Mouse (Mus musculus) lung, postnatal 0 days (tissue): ENCODE results near the gene Gpc6. TPM values are rescaled to one million over a fixed set of nuclear protein-coding genes. Genes with fewer than 3 reads are reported as not detected.
A peak's percentile ranks its signal among the peaks of the same experiment; 100 is the strongest.

Experiments
- ATAC-seq: fragments of 200-750 bp; cut with Nextera tagmentation; 2 replicates; pipeline ENCODE4 v1.8.0; 2017; ENCODE audit warnings: moderate library complexity
- DNase-seq: peaks from one replicate; pipeline ENCODE4 v3.0.0-alpha.2; 2016; ENCODE audit warnings: low spot score
- H3K27ac ChIP-seq: fragments of 300-500 bp; sonication (generic); 2 replicates; pipeline ENCODE4 v1.5.1; 2014; ENCODE audit warnings: antibody characterized with exemption, mild to moderate bottlenecking, low read length, mixed read lengths
- H3K27me3 ChIP-seq: fragments of 300-500 bp; sonication (generic); replicated peaks from 2 replicates; pipeline ENCODE4 v1.6.1; 2014; ENCODE audit warnings: low read length, mixed read lengths; ENCODE audit not compliant: insufficient read depth
- H3K36me3 ChIP-seq: fragments of 300-500 bp; sonication (generic); 2 replicates; pipeline ENCODE4 v1.6.1; 2014; ENCODE audit warnings: low read length, mixed read lengths; ENCODE audit not compliant: insufficient read depth
- H3K4me1 ChIP-seq: fragments of 300-500 bp; sonication (generic); 2 replicates; pipeline ENCODE4 v1.6.1; 2014; ENCODE audit warnings: antibody characterized with exemption, low read depth, low read length, mixed read lengths; ENCODE audit not compliant: insufficient read depth
- H3K4me2 ChIP-seq: fragments of 300-500 bp; sonication (generic); replicated peaks from 2 replicates; pipeline ENCODE4 v1.6.1; 2014; ENCODE audit warnings: low read depth, mild to moderate bottlenecking, low read length, moderate library complexity, mixed read lengths
- H3K4me3 ChIP-seq: fragments of 300-500 bp; sonication (generic); 2 replicates; pipeline ENCODE4 v1.5.1; 2014; ENCODE audit warnings: low read depth, low read length
- H3K9ac ChIP-seq: fragments of 300-500 bp; sonication (generic); replicated peaks from 2 replicates; pipeline ENCODE4 v1.6.1; 2014; ENCODE audit warnings: low read depth, mild to moderate bottlenecking
- H3K9me3 ChIP-seq: fragments of 300-500 bp; sonication (generic); 2 replicates; pipeline ENCODE4 v1.6.1; 2016; ENCODE audit warnings: low read length, mixed read lengths
- CTCF ChIP-seq: IDR thresholded peaks from 2 replicates; pipeline ENCODE4 v1.5.1; 2016; ENCODE audit warnings: antibody characterized with exemption, mild to moderate bottlenecking
- EP300 ChIP-seq: IDR thresholded peaks from 2 replicates; pipeline ENCODE4 v1.6.1; 2016; ENCODE audit warnings: antibody characterized with exemption, mild to moderate bottlenecking, control low read depth
- WGBS: fragments of 180-500 bp; shearing (Covaris S2); extraction: QIAGEN DNeasy Blood & Tissue Kit; methylation state at CpG from one replicate; pipeline ENCODE4 v1.1.7; 2014; 5-methylcytosine and 5-hydroxymethylcytosine counted together
- polyA plus RNA-seq: library from polyadenylated mRNA; unstranded; fragments of >200 nt; fragmentation: Nextera tagmentation; extraction: Ambion mirVana; gene quantifications from 2 replicates; pipeline ENCODE4 v1.2.1, GENCODE M21; 2015

Gene Gpc6
- polyA plus RNA-seq, 1 experiment from 2014 or later = 3.1 TPM

DNA sequence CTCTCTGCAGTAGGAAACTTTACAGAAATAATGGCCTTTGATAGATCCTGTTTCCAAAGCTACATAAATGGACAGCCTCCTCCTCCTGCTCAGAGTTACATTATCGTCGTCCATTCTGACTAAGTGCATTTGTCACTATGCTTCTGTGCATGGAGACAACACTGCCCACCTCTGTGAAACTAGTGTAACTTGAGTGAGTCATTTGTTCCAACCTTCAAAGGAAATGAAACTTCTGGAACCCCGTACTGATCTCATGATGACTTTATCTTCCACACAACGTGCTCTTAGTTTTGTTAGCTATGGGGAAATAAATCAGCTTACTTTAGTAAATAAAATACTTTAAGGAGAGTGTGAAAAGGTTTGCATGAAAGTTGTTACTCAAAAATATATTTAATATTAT is 50.1 kb downstream of the Gpc6 start:
- Histone ChIP-seq H3K9me3 (no peaks in the 10 kb centered on the region), H3K4me2 (no peak overlapping the region), H3K9ac (no peak overlapping the region), H3K4me1 (no peaks in the 10 kb centered on the region), H3K36me3 (no peaks in the 10 kb centered on the region), H3K27me3 (no peaks in the 10 kb centered on the region), H3K4me3 (no peak overlapping the region), H3K27ac (no peak overlapping the region)
- DNase-seq = no peak
- no peak for TF ChIP-seq CTCF
- no peak for TF ChIP-seq EP300
- 54% methylated on average over 4 of the region's 4 CpGs for WGBS
- ATAC-seq = no peak

DNA sequence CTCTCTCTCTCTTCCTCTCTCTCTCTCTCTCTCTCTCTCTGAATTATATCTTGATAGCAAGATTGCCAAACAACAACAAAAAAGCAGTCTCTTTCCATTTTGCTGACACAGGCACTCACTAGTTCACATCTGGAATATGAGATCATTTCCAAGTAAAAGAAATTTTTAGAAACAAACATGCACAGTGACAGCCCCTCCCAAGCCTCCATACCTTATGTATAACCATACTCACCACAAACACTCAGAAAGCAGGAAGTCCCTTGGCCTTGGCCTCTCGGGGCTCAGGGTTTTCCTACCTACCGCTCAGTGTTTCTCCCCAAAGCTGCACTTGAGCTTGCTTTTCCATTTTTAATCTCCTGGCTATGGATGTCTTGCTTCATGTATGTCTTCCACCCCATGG is 52.1 kb downstream of the Gpc6 start:
- no peaks in the 10 kb centered on the region for H3K9me3 ChIP-seq
- no peaks in the 10 kb centered on the region for H3K27me3 ChIP-seq
- TF ChIP-seq EP300 = no peak
- TF ChIP-seq CTCF = no peak
- H3K4me2 ChIP-seq = no peak overlapping the region
- DNase-seq = no peak
- no peak overlapping the region for H3K27ac ChIP-seq
- no peaks in the 10 kb centered on the region for H3K36me3 ChIP-seq
- H3K4me1 ChIP-seq = no peaks in the 10 kb centered on the region
- 62% methylated on average over 2 of the region's 2 CpGs for WGBS
- H3K9ac ChIP-seq = no peak overlapping the region
- no peak for ATAC-seq
- no peak overlapping the region for H3K4me3 ChIP-seq

DNA sequence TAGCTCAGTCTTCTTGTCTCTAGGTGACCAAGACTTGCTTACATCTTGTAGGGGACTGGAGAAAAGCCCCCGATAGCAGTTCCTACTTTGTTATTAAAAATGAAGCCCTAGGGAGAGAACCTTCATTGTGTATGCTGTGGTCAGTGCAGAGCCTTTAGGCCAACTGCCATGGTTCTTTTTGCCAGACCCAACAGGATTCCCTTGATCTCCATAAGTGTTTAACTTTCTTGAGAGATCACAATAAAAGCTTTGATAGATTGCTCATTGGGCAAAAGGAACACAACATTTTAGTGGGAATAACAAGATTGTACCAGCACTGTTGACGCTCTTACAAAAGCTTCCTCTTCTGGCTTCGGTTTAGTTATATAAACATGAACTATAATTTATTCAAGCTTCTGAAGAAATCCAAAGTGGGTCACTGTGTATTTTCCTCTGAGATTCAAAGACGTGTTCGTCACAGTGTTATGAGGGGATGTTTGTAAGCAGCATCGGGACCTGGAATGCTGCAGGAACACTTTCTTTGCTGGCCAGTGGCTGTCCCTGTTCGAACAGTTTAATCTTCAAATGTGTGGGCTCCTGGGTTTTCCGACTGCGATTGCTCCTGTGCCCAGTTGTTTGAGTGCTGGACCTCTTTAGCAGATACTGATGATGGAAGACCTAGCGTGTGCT is 54.7 kb downstream of the Gpc6 start:
- DNase-seq = peak; percentile 33
- Histone ChIP-seq H3K27ac (no peak overlapping the region), H3K9me3 (no peaks in the 10 kb centered on the region), H3K4me3 (no peak overlapping the region), H3K4me1 (no peaks in the 10 kb centered on the region), H3K4me2 (0 out of 2 replicates have a peak overlapping the region, but pooled peaks have one; percentile 17), H3K36me3 (no peaks in the 10 kb centered on the region), H3K9ac (no peak overlapping the region), H3K27me3 (no peaks in the 10 kb centered on the region)
- peak; percentile 46 for ATAC-seq
- TF ChIP-seq EP300 = no peak
- no peak for TF ChIP-seq CTCF
- 58% methylated on average over 10 of the region's 10 CpGs for WGBS

DNA sequence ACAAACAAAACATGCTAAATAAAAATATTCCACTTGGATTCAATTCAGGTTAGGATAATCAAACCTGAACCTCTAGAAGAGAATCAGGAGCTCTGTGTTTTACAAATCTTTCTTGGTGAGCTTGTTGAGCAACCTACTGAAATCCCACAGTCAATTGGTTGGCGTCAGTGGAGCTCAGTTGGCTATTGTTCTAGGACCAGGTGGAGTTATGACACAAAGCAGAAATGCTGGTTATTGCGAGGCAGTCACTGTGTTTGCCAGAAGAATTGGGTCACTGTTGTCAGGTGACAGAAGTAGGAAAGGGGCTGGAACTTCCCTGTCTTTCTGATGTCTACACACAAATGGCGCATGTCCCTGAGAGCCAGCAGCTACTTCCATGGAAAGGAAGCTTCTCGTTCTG is 56.6 kb downstream of the Gpc6 start:
- ATAC-seq (no peak), DNase-seq (no peak)
- Histone ChIP-seq H3K4me2 (no peak overlapping the region), H3K9ac (no peak overlapping the region), H3K27me3 (no peaks in the 10 kb centered on the region), H3K9me3 (no peaks in the 10 kb centered on the region), H3K4me1 (no peaks in the 10 kb centered on the region), H3K36me3 (no peaks in the 10 kb centered on the region), H3K4me3 (no peak overlapping the region), H3K27ac (no peak overlapping the region)
- WGBS = 67% methylated on average over 4 of the region's 4 CpGs
- TF ChIP-seq EP300 = no peak
- TF ChIP-seq CTCF = no peak

GRCm38 (mm10) chr14:116987341-116987740 is 62.2 kb downstream of the Gpc6 start:
- Histone ChIP-seq H3K27ac (no peak overlapping the region), H3K27me3 (no peaks in the 10 kb centered on the region), H3K36me3 (no peaks in the 10 kb centered on the region), H3K4me1 (no peaks in the 10 kb centered on the region), H3K9me3 (no peaks in the 10 kb centered on the region), H3K4me3 (no peak overlapping the region), H3K9ac (no peak overlapping the region), H3K4me2 (no peak overlapping the region)
- DNase-seq (no peak), ATAC-seq (no peak)
- 81% methylated on average over 3 of the region's 3 CpGs for WGBS
- peak; percentile 36 for TF ChIP-seq CTCF
- no peak for TF ChIP-seq EP300

DNA sequence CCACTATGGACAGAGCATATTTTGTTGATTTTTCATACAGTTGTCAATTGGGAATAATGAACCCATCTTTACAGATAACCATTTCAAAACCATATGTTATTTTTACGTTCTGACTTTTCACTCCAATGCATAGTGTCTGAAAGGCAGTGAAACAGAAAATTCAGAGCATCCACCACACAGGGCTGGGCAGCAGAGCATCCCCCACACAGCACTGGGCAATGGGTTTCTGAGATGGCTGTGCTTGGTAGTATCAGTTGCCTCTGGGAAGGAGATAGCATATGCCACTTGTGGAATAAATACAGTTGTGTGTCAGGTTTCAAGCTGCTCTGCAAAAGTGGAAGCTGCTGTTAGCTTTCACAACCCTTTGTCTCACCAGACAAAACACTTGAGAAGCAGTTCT is 75.3 kb downstream of the Gpc6 start:
- 86% methylated on average over 1 of the region's 1 CpGs for WGBS

DNA sequence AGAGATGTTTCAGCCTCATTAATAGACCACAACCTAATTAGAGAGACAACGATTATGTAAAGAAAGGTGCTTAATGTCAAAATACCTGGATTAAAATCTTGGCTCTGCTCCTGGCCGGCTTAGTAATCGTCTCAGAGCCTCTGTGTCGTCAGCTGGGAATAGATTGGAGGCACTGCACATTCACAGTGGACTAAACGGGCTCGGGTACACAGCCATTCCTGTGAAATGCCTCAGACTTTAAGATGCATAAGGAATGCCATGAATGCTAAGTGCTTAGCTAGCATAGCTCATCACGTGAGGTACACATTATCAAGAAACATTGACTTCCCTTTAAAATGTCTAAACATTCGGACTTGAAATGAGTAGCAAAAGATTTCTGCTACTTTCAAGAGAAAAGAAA is 77.2 kb downstream of the Gpc6 start:
- WGBS = 55% methylated on average over 8 of the region's 8 CpGs
- Histone ChIP-seq H3K4me2 (no peak overlapping the region), H3K4me1 (no peaks in the 10 kb centered on the region), H3K4me3 (no peak overlapping the region), H3K9me3 (no peaks in the 10 kb centered on the region), H3K36me3 (no peaks in the 10 kb centered on the region), H3K27ac (no peak overlapping the region), H3K27me3 (no peaks in the 10 kb centered on the region), H3K9ac (no peak overlapping the region)
- peak; percentile 77 for ATAC-seq
- TF ChIP-seq CTCF (no peak), EP300 (no peak)
- no peak for DNase-seq

More for the DNA sequence above, 75.3 kb downstream of the Gpc6 start:
- no peaks in the 10 kb centered on the region for H3K27me3 ChIP-seq
- no peak overlapping the region for H3K27ac ChIP-seq
- H3K4me1 ChIP-seq = no peaks in the 10 kb centered on the region
- H3K4me2 ChIP-seq = no peak overlapping the region
- H3K9me3 ChIP-seq = no peaks in the 10 kb centered on the region
- H3K36me3 ChIP-seq = no peaks in the 10 kb centered on the region
- no peak for DNase-seq
- no peak overlapping the region for H3K9ac ChIP-seq
- no peak for TF ChIP-seq EP300
- TF ChIP-seq CTCF = no peak
- ATAC-seq = no peak
- no peak overlapping the region for H3K4me3 ChIP-seq
